Mouse (Mus musculus): ENCODE results near the gene Spata6.

Gene Spata6

GRCm38 (mm10) chr4:111838882-111839281 lies 119.1 kb downstream of the Spata6 start:
- no peak for DNase-seq (ENCODE audit: low read depth, low spot score)

- no peak for DNase-seq (ENCODE audit: low read depth, low spot score)
These were observed 132.8 kb downstream of the Spata6 start for GRCm38 (mm10) chr4:111852626-111853025.

- DNase-seq (ENCODE audit: low read depth, low spot score): no peak
These were observed 146.9 kb downstream of the Spata6 start for GRCm38 (mm10) chr4:111866701-111867100.

- no peak for DNase-seq (ENCODE audit: low read depth, low spot score)
These were observed 148.1 kb downstream of the Spata6 start for GRCm38 (mm10) chr4:111867743-111868401.
